Mouse (Mus musculus) G1E (cell line): ENCODE measurements around the gene Epha8.

Experiments
- CTCF ChIP-seq: IDR thresholded peaks from 2 replicates; pipeline ENCODE4 v1.5.1; 2012; ENCODE audit warnings: low read depth, low read length, inconsistent platforms, mixed read lengths
- POLR2AphosphoS5 ChIP-seq: IDR thresholded peaks from 2 replicates; pipeline ENCODE4 v1.6.1; 2012; ENCODE audit warnings: low read depth, low read length, inconsistent platforms; ENCODE audit not compliant: insufficient replicate concordance
- TAL1 ChIP-seq: conservative IDR thresholded peaks from 2 replicates; pipeline ENCODE4 v1.6.1; 2012; ENCODE audit warnings: low read depth, low read length, inconsistent platforms, mixed read lengths

- TF ChIP-seq CTCF (no peak), TAL1 (no peak), POLR2AphosphoS5 (no peak)
Observed at GRCm38 (mm10) chr4:136891115-136891514, 65.5 kb downstream of the Epha8 start.
